Mouse (Mus musculus) G1E (cell line): Measurements from ENCODE around the gene Cntrob. TPM values are rescaled to one million over a fixed set of nuclear protein-coding genes. Genes with fewer than 3 reads are reported as not detected.

Source experiments
- ATAC-seq: 2 replicates; pipeline ENCODE4 v1.8.0; 2016; ENCODE audit warnings: mild to moderate bottlenecking; ENCODE audit not compliant: insufficient number of reproducible peaks, poor library complexity, low FRiP score, severe bottlenecking; ENCODE audit errors: extremely low read depth
- DNase-seq: peaks from one replicate; pipeline ENCODE4 v3.0.0; 2012; ENCODE audit warnings: low spot score
- H3K27me3 ChIP-seq: 2 replicates; pipeline ENCODE4 v1.6.1; 2012; ENCODE audit warnings: mild to moderate bottlenecking, low read length, inconsistent platforms; ENCODE audit not compliant: insufficient read depth
- H3K36me3 ChIP-seq: replicated peaks from 2 replicates; pipeline ENCODE3; 2012; ENCODE audit warnings: mild to moderate bottlenecking, inconsistent platforms
- H3K4me1 ChIP-seq: 2 replicates; pipeline ENCODE4 v1.6.1; 2012; ENCODE audit warnings: low read depth, low read length, inconsistent platforms, mixed read lengths; ENCODE audit not compliant: insufficient read depth
- H3K4me3 ChIP-seq: 2 replicates; pipeline ENCODE4 v1.5.1; 2012; ENCODE audit warnings: low read depth, mild to moderate bottlenecking, inconsistent platforms, low read length, moderate library complexity, mixed read lengths
- H3K9me3 ChIP-seq: replicated peaks from 2 replicates; pipeline ENCODE4 v1.6.1; 2012; ENCODE audit warnings: inconsistent platforms
- CTCF ChIP-seq: IDR thresholded peaks from 2 replicates; pipeline ENCODE4 v1.5.1; 2012; ENCODE audit warnings: low read depth, low read length, inconsistent platforms, mixed read lengths
- GATA1 ChIP-seq: IDR thresholded peaks from 2 replicates; pipeline ENCODE4 v1.6.1; 2012; ENCODE audit warnings: borderline replicate concordance, low read length, inconsistent platforms, mixed read lengths
- GATA2 ChIP-seq: IDR thresholded peaks from 2 replicates; pipeline ENCODE4 v1.6.1; 2012; ENCODE audit warnings: low read depth, low read length, inconsistent platforms, borderline replicate concordance
- POLR2AphosphoS5 ChIP-seq: IDR thresholded peaks from 2 replicates; pipeline ENCODE4 v1.6.1; 2012; ENCODE audit warnings: low read depth, low read length, inconsistent platforms; ENCODE audit not compliant: insufficient replicate concordance
- TAL1 ChIP-seq: conservative IDR thresholded peaks from 2 replicates; pipeline ENCODE4 v1.6.1; 2012; ENCODE audit warnings: low read depth, low read length, inconsistent platforms, mixed read lengths
- polyA plus RNA-seq: library from polyadenylated mRNA; stranded (reverse); fragments of >175 nt; gene quantifications from 2 replicates; pipeline ENCODE4 v1.2.3, GENCODE M21; 2012
- total RNA-seq, 2 experiments: library from RNA; stranded (forward) in 1 of 2; stranded (reverse) in 1 of 2; fragments of 200-1000 nt in 1 of 2; fragments of >200 nt in 1 of 2; fragmentation: Nextera tagmentation in 1 of 2; gene quantifications; 2 replicates each; pipeline ENCODE4 v1.2.3; 2014 to 2017

The Cntrob gene
- total and polyA plus RNA-seq, 3 experiments: 26.0 to 30.8 (median 30.3) TPM

GRCm38 (mm10) chr11:69306039-69306438, 17.5 kb downstream of the Cntrob start:
- no peaks in the 10 kb centered on the region for H3K27me3 ChIP-seq
- no peaks in the 10 kb centered on the region for H3K9me3 ChIP-seq
- no peaks in the 10 kb centered on the region; the same call in 1 of the 2 replicates for H3K4me1 ChIP-seq
- no peak overlapping the region for H3K4me3 ChIP-seq
- TF ChIP-seq TAL1 (no peak), POLR2AphosphoS5 (no peak), GATA1 (no peak), CTCF (no peak), GATA2 (no peak)
- peaks cover 92% of the 10 kb centered on the region for H3K36me3 ChIP-seq
- ATAC-seq (no peak), DNase-seq (no peak)

GRCm38 (mm10) chr11:69305291-69305690, 18.3 kb downstream of the Cntrob start:
- no peaks in the 10 kb centered on the region for H3K27me3 ChIP-seq
- no peaks in the 10 kb centered on the region; the same call in 1 of the 2 replicates for H3K4me1 ChIP-seq
- H3K4me3 ChIP-seq: no peak overlapping the region
- DNase-seq (no peak), ATAC-seq (no peak)
- TF ChIP-seq GATA2: no peak
- H3K36me3 ChIP-seq: peaks cover 90% of the 10 kb centered on the region
- H3K9me3 ChIP-seq: no peaks in the 10 kb centered on the region

- Histone ChIP-seq H3K4me3 (no peak overlapping the region), H3K27me3 (no peaks in the 10 kb centered on the region), H3K9me3 (no peaks in the 10 kb centered on the region), H3K4me1 (no peaks in the 10 kb centered on the region; the same call in 1 of the 2 replicates), H3K36me3 (peaks cover 88% of the 10 kb centered on the region)
- ATAC-seq: no peak
- TF ChIP-seq CTCF (no peak), GATA2 (no peak), POLR2AphosphoS5 (no peak), TAL1 (no peak), GATA1 (no peak)
- DNase-seq: no peak
Measured at GRCm38 (mm10) chr11:69302817-69303216, 20.8 kb downstream of the Cntrob start.

- Histone ChIP-seq H3K4me3 (no peak overlapping the region), H3K27me3 (peaks cover 2% of the 10 kb centered on the region; the same call in 1 of the 2 replicates), H3K4me1 (no peaks in the 10 kb centered on the region), H3K36me3 (peaks cover 55% of the 10 kb centered on the region), H3K9me3 (no peaks in the 10 kb centered on the region)
- ATAC-seq (no peak), DNase-seq (no peak)
- TF ChIP-seq POLR2AphosphoS5: no peak
- TF ChIP-seq TAL1: no peak
- no peak for TF ChIP-seq CTCF
- TF ChIP-seq GATA2: no peak
- no peak for TF ChIP-seq GATA1
Measured at GRCm38 (mm10) chr11:69298231-69298630, 25.3 kb downstream of the Cntrob start.

- ATAC-seq: no peak
- no peak overlapping the region for H3K4me3 ChIP-seq
- no peaks in the 10 kb centered on the region for H3K9me3 ChIP-seq
- H3K27me3 ChIP-seq: peaks cover 2% of the 10 kb centered on the region; the same call in 1 of the 2 replicates
- no peaks in the 10 kb centered on the region for H3K4me1 ChIP-seq
- DNase-seq: no peak
- peaks cover 50% of the 10 kb centered on the region for H3K36me3 ChIP-seq
- TF ChIP-seq GATA1 (no peak), CTCF (no peak)
Measured at GRCm38 (mm10) chr11:69297799-69298198, 25.8 kb downstream of the Cntrob start.

GRCm38 (mm10) chr11:69295286-69295685, 28.3 kb downstream of the Cntrob start:
- H3K4me1 ChIP-seq: no peaks in the 10 kb centered on the region
- ATAC-seq (no peak), DNase-seq (no peak)
- TF ChIP-seq POLR2AphosphoS5 (no peak), GATA2 (no peak), GATA1 (no peak), CTCF (no peak), TAL1 (no peak)
- H3K27me3 ChIP-seq: peaks cover 2% of the 10 kb centered on the region; the same call in 1 of the 2 replicates
- no peak overlapping the region for H3K4me3 ChIP-seq
- H3K36me3 ChIP-seq: peaks cover 30% of the 10 kb centered on the region
- H3K9me3 ChIP-seq: no peaks in the 10 kb centered on the region

GRCm38 (mm10) chr11:69291111-69291510, 32.5 kb downstream of the Cntrob start:
- no peaks in the 10 kb centered on the region for H3K9me3 ChIP-seq
- peaks cover 16% of the 10 kb centered on the region for H3K27me3 ChIP-seq
- no peaks in the 10 kb centered on the region for H3K36me3 ChIP-seq
- H3K4me1 ChIP-seq: no peaks in the 10 kb centered on the region
- H3K4me3 ChIP-seq: no peak overlapping the region
- TF ChIP-seq CTCF: no peak
- no peak for TF ChIP-seq GATA1
- no peak for TF ChIP-seq POLR2AphosphoS5
- no peak for TF ChIP-seq GATA2
- TF ChIP-seq TAL1: no peak
- ATAC-seq: no peak
- DNase-seq: no peak
